Mouse (Mus musculus) G1E (cell line): ENCODE results near the gene Sel1l3.

ENCODE experiments used
- CTCF ChIP-seq: IDR thresholded peaks from 2 replicates; pipeline ENCODE4 v1.5.1; 2012; ENCODE audit warnings: low read depth, low read length, inconsistent platforms, mixed read lengths
- GATA1 ChIP-seq: IDR thresholded peaks from 2 replicates; pipeline ENCODE4 v1.6.1; 2012; ENCODE audit warnings: borderline replicate concordance, low read length, inconsistent platforms, mixed read lengths
- POLR2AphosphoS5 ChIP-seq: IDR thresholded peaks from 2 replicates; pipeline ENCODE4 v1.6.1; 2012; ENCODE audit warnings: low read depth, low read length, inconsistent platforms; ENCODE audit not compliant: insufficient replicate concordance
- TAL1 ChIP-seq: conservative IDR thresholded peaks from 2 replicates; pipeline ENCODE4 v1.6.1; 2012; ENCODE audit warnings: low read depth, low read length, inconsistent platforms, mixed read lengths

GRCm38 (mm10) chr5:53238761-53239160 lies 25.0 kb upstream of the Sel1l3 start:
- TF ChIP-seq CTCF (no peak), GATA1 (no peak), POLR2AphosphoS5 (no peak), TAL1 (no peak)
